Mouse (Mus musculus) naive thymus-derived CD4-positive, alpha-beta T cell, adult 5 months (primary cell): ENCODE measurements around the gene Gjb4. TPM values are rescaled to one million over a fixed set of nuclear protein-coding genes. Genes with fewer than 3 reads are reported as not detected.

Experiments used
- polyA plus RNA-seq: library from polyadenylated mRNA; unstranded; fragments of 100-300 nt; shearing (Covaris generic); gene quantifications from one replicate; pipeline ENCODE4 v1.2.1, GENCODE M21; 2017

Gene Gjb4
- polyA plus RNA-seq = not detected

GRCm38 (mm10) chr4:127353951-127354438 lies at the start of gene Gjb4:
Gene Gjb4 (minus strand): TSS chr4:127354081.

DNA sequence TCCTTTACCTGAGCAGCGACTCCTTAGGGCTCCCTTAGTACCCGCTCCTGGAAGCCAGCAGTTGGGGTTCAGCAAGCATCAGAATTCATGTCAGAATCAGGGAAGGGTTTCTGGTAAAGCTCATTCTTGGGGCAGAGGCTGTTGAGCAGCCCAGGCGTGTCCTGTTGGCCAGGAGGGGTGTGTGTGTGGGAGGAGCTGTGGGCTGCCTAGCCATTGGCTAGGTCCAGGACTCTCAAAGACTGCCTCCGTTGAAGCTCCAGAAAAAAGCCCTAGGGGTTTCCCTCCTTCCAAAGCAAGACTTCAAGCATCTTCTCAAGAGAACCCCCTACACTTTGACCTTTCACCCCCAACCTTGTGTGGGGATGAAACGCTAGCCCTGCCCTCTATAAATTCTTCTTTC lies 4.1 kb upstream of the Gjb4 start, which contains the start of gene Gjb5:
TSS of gene Gjb5 (minus strand) at position 164 of the 400 bp plus-strand sequence.

DNA sequence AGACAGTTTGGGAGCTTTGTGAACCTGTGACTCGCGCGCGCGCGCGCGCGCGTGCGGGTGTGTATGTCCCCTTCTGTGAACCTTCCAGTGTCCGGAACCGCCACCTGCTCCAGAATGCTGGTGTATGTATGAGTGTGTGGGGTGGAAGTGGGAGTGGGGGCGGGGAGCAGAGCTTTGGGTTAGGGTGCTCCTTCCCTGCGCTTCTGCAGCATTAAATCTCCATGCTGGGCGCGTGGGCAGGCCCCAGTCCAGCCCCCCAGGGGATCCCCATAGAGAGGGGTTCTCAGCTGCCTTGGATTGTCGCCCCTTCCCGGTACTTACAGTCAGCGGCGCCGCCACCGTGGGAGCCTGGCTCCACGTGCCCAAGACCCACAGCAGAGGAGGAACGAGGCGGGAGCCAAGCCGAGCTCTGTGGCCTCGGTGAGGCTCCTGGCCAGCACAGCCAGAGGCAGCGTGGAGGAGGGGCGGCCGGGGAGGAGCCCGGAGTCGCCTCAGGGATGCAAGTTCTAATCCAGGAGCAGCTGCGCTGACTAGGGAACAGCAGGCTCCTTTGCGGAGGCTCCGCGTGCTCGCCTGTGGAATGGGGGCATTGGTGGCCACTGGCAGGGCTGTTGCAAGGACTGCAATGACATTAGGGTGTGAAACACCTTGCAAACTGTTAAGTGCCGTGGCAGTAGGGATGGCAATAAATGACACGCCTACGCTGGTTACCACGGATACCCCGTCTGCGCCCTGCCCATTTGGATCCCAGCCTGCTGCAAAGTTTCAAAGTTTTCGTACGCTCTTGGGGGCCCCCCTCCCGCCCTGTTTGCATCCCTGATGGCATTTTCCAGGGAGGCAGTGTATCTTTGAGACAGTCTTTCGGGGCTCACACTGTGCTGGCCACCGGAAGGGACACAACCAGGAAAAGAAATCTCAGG lies 23.4 kb downstream of the Gjb4 start, which contains the start of gene Gjb3:
TSS of gene Gjb3 (minus strand) at position 664 of the 920 bp plus-strand sequence.

GRCm38 (mm10) chr4:127313861-127314260 lies 40.0 kb downstream of the Gjb4 start, which contains the start of gene Gja4:
Gene Gja4 (minus strand): TSS chr4:127314039.

Other genes with a start within 250 kb of the Gjb4 start
- gene Tmem35b, start 230.4 kb downstream of the Gjb4 start, polyA plus RNA-seq = 7.1 TPM
- not detected for gene Dlgap3, start 184.9 kb downstream of the Gjb4 start, polyA plus RNA-seq
- gene Smim12, start 110.3 kb downstream of the Gjb4 start, polyA plus RNA-seq = 21.4 TPM
- gene Gja4, start 40.0 kb downstream of the Gjb4 start, polyA plus RNA-seq = not detected
- gene Gjb3, start 23.2 kb downstream of the Gjb4 start, polyA plus RNA-seq = not detected
- not detected for gene Gjb5, start 4.1 kb upstream of the Gjb4 start, polyA plus RNA-seq